Mouse (Mus musculus): Measurements from ENCODE around the gene Tmbim1. TPM values are rescaled to one million over a fixed set of nuclear protein-coding genes. Genes with fewer than 3 reads are reported as not detected.

Tmbim1 gene
- polyA plus RNA-seq, 1 experiment from 2014 or later = 25.5 TPM

DNA sequence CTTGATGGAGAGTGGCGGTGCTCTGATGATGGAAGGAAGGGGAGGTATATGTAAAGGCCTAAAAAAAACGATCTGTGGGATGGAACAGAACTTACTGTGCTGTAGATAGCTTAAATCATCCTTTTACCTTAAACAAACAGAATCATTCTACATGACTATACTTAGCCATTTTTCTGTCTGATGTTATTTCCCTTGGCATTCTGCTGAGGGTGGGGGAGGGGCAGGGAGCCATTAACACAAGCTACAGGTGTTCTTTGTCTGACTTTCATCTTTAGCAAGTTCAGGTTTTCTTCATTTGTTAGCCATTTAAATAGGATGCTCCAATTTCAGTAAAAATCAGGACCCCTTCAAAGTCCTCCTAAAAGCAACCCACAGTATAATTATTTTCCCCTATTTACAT is 59.9 kb downstream of the Tmbim1 start:
- no peak for DNase-seq (ENCODE audit: low spot score)
- no peak overlapping the region for H3K27ac ChIP-seq
- H3K9me3 ChIP-seq = no peaks in the 10 kb centered on the region
- H3K27me3 ChIP-seq (ENCODE audit: insufficient read depth, poor library complexity, severe bottlenecking) = no peaks in the 10 kb centered on the region
- WGBS = 74% methylated on average over 2 of the region's 2 CpGs
- peaks cover 44% of the 10 kb centered on the region for H3K4me1 ChIP-seq
- H3K4me3 ChIP-seq = no peak overlapping the region
- peaks cover 38% of the 10 kb centered on the region for H3K36me3 ChIP-seq

DNA sequence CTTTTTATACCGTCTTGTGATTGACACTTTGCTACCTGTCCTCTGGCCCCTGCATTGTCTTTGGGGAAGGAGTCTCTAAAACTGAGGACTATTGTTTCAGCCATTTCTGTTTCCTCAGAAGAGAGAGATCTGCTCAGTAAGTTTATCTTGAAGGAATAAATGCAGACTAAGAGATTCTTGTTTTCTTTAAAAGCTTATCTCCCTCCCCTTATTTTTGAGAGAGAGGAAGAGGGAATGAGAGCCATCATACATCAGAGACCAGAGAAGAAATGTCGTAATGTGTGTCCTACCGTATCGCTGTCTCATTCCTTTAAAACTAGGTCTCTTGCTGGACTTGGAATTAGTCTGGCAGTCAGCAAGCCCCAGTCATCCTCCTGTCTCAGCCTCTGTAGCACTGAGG is 64.6 kb downstream of the Tmbim1 start:
- DNase-seq (ENCODE audit: low spot score) = no peak
- peaks cover 1% of the 10 kb centered on the region; the same call in 1 of the 2 replicates for H3K36me3 ChIP-seq
- H3K4me3 ChIP-seq = no peak overlapping the region
- H3K9me3 ChIP-seq = no peaks in the 10 kb centered on the region
- H3K27me3 ChIP-seq (ENCODE audit: insufficient read depth, poor library complexity, severe bottlenecking) = no peaks in the 10 kb centered on the region
- WGBS = 60% methylated on average over 4 of the region's 4 CpGs
- H3K27ac ChIP-seq = peak overlapping the region; percentile 72; the same call in 1 of the 2 replicates
- peaks cover 57% of the 10 kb centered on the region for H3K4me1 ChIP-seq

DNA sequence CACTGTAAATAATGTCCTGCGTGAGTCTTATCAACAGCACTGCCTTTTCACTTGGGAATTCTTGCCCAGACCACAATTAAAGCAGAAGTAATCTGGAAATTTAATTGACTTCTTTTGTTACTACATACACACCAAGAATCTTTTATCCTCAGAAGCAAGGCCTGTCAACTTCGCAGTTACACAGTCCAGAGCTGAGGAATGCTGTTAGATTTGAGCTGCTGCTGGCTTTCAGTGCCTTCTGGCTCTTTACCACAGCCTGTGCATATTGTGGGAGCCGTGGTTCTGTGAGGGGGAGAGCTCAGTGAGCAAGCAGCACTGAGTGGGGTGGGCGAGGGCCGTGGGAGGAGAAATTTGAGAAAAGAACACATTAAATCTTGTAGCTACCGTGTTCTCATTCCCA is 65.1 kb downstream of the Tmbim1 start:
- Histone ChIP-seq H3K4me1 (peaks cover 56% of the 10 kb centered on the region), H3K27me3 (ENCODE audit: insufficient read depth, poor library complexity, severe bottlenecking) (no peaks in the 10 kb centered on the region), H3K27ac (peak overlapping the region; percentile 72; the same call in 1 of the 2 replicates), H3K4me3 (0 out of 2 replicates have a peak overlapping the region, but pooled peaks have one; percentile 31), H3K36me3 (no peaks in the 10 kb centered on the region), H3K9me3 (no peaks in the 10 kb centered on the region)
- 42% methylated on average over 6 of the region's 6 CpGs for whole genome bisulfite sequencing
- no peak for DNase-seq (ENCODE audit: low spot score)

DNA sequence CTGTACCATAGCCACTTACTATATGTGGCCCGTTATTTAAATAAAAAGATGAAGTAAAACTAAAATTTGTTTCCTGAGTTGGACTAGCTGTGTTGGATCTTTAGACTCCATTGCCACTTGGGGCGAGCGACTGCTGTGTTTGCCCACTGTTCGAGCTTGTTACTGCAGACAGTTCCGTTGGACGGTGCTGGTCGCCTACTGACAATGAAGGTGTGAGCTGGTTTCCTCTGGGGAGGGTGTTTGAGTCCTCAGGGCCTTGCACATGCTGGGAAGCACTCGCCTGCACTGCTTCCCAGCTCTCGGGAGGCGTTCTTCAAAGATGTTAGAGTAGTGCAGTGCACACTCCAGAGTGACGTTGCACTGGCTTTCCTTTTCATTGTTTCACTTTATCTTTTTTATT is 65.8 kb downstream of the Tmbim1 start:
- 31% methylated on average over 11 of the region's 11 CpGs for WGBS
- H3K27ac ChIP-seq = peak overlapping the region; percentile 72

DNA sequence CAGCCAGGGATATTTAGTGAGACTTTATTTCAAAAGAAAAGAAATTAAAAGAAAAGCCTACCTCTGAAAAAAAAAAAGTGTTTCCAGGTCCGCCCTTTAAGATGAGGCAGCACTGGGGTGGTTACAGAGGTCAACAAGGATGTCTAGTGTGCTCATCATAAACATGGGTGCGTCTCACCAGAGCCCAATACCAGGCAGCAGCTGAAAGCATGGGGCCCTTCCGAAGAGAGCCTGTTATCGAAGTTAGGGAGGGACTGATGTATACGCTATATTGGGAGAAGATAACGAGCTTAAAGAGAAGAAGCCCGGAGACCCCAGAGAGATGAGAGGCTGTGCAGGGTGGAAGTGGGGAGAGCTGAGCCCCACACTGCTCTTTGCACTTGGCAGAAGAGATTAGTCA is 66.3 kb downstream of the Tmbim1 start:
- Histone ChIP-seq H3K4me1 (peaks cover 46% of the 10 kb centered on the region), H3K36me3 (no peaks in the 10 kb centered on the region), H3K27ac (peak overlapping the region; percentile 72; the same call in 1 of the 2 replicates), H3K4me3 (peak overlapping the region; percentile 80), H3K9me3 (no peaks in the 10 kb centered on the region), H3K27me3 (ENCODE audit: insufficient read depth, poor library complexity, severe bottlenecking) (no peaks in the 10 kb centered on the region)
- DNase-seq (ENCODE audit: low spot score) = no peak
- 16% methylated on average over 7 of the region's 7 CpGs for WGBS

More for the DNA sequence above, 65.8 kb downstream of the Tmbim1 start:
- Histone ChIP-seq H3K4me1 (peaks cover 50% of the 10 kb centered on the region), H3K4me3 (peak overlapping the region; percentile 80), H3K27me3 (ENCODE audit: insufficient read depth, poor library complexity, severe bottlenecking) (no peaks in the 10 kb centered on the region), H3K9me3 (no peaks in the 10 kb centered on the region), H3K36me3 (no peaks in the 10 kb centered on the region)
- no peak for DNase-seq (ENCODE audit: low spot score)

Other genes with a start within 250 kb of the Tmbim1 start
- gene Tns1, start 181.2 kb downstream of the Tmbim1 start, polyA plus RNA-seq (2016; fragmentation: Nextera tagmentation; extraction: Ambion mirVana) = 49.8 and 75.4 TPM in 2 replicates
- gene Rufy4, start 180.1 kb downstream of the Tmbim1 start, polyA plus RNA-seq (2016; fragmentation: Nextera tagmentation; extraction: Ambion mirVana) = 0.16 and 0.23 TPM in 2 replicates
- gene Cxcr2, start 151.6 kb downstream of the Tmbim1 start, polyA plus RNA-seq (2016; fragmentation: Nextera tagmentation; extraction: Ambion mirVana) = 0.09 and 0.20 TPM in 2 replicates
- gene Cxcr1, start 111.0 kb downstream of the Tmbim1 start, polyA plus RNA-seq (2016; fragmentation: Nextera tagmentation; extraction: Ambion mirVana) = not detected in 2 replicates
- gene Arpc2, start 69.5 kb downstream of the Tmbim1 start, polyA plus RNA-seq (2016; fragmentation: Nextera tagmentation; extraction: Ambion mirVana) = 470 and 475 TPM in 2 replicates
- gene Gpbar1, start 27.1 kb downstream of the Tmbim1 start, polyA plus RNA-seq (2016; fragmentation: Nextera tagmentation; extraction: Ambion mirVana) = 0.70 and 1.7 TPM in 2 replicates
- 224 and 261 TPM in 2 replicates for gene Aamp, start 20.9 kb downstream of the Tmbim1 start, polyA plus RNA-seq (2016; fragmentation: Nextera tagmentation; extraction: Ambion mirVana)
- 170 and 253 TPM in 2 replicates for gene Pnkd, start 20.7 kb downstream of the Tmbim1 start, polyA plus RNA-seq (2016; fragmentation: Nextera tagmentation; extraction: Ambion mirVana)
- 0.20 and 0.28 TPM in 2 replicates for gene Catip, start 56.5 kb upstream of the Tmbim1 start, polyA plus RNA-seq (2016; fragmentation: Nextera tagmentation; extraction: Ambion mirVana)
- 1.1 and 1.6 TPM in 2 replicates for gene Slc11a1, start 69.6 kb upstream of the Tmbim1 start, polyA plus RNA-seq (2016; fragmentation: Nextera tagmentation; extraction: Ambion mirVana)
- gene Ctdsp1, start 85.9 kb upstream of the Tmbim1 start, polyA plus RNA-seq (2016; fragmentation: Nextera tagmentation; extraction: Ambion mirVana) = 55.9 and 69.2 TPM in 2 replicates
- 0.94 and 1.1 TPM in 2 replicates for gene Vil1, start 103.8 kb upstream of the Tmbim1 start, polyA plus RNA-seq (2016; fragmentation: Nextera tagmentation; extraction: Ambion mirVana)
- gene Cnot9, start 200.4 kb upstream of the Tmbim1 start, polyA plus RNA-seq (2016; fragmentation: Nextera tagmentation; extraction: Ambion mirVana) = 46.7 and 67.1 TPM in 2 replicates
- gene Plcd4, start 237.3 kb upstream of the Tmbim1 start, polyA plus RNA-seq (2016; fragmentation: Nextera tagmentation; extraction: Ambion mirVana) = 0.42 and 0.48 TPM in 2 replicates
- 26.8 and 28.3 TPM in 2 replicates for gene Usp37, start 238.7 kb upstream of the Tmbim1 start, polyA plus RNA-seq (2016; fragmentation: Nextera tagmentation; extraction: Ambion mirVana)